Mouse (Mus musculus) gastrocnemius, adult 8-10 months (tissue): ENCODE measurements at regions not wholly inside any gene's neighbourhood (a gene's known extent, or its start where the extent isn't known, plus 50 kb on each side); places are given as distances from the start of the nearest gene placed in this dataset.

Source experiments
- DNase-seq, 2 experiments: peaks; one replicate each; pipeline ENCODE4 v3.0.0; 2022; ENCODE audit warnings: low spot score in 2 of 2

GRCm38 (mm10) chr15:68635633-68636032 lies 2134.9 kb upstream of the Lrrc6 start:
- DNase-seq = no peak

- no peak for DNase-seq
These were observed 2126.3 kb upstream of the Lrrc6 start for GRCm38 (mm10) chr15:68626976-68627375.

GRCm38 (mm10) chr15:68624831-68625230 lies 2124.1 kb upstream of the Lrrc6 start:
- DNase-seq = no peak

- DNase-seq = no peak
These were observed 2119.9 kb upstream of the Lrrc6 start for GRCm38 (mm10) chr15:68620417-68621214.

- DNase-seq = peak; percentile 33 to 58
These were observed 2105.5 kb upstream of the Lrrc6 start for GRCm38 (mm10) chr15:68606110-68606791.

- DNase-seq = no peak
These were observed 2104.8 kb upstream of the Lrrc6 start for GRCm38 (mm10) chr15:68605478-68605877.

- DNase-seq = no peak
These were observed 2081.5 kb upstream of the Lrrc6 start for GRCm38 (mm10) chr15:68582177-68582576.

GRCm38 (mm10) chr15:68579486-68579885 lies 2078.8 kb upstream of the Lrrc6 start:
- DNase-seq = no peak

GRCm38 (mm10) chr15:68560654-68561053 lies 2059.9 kb upstream of the Lrrc6 start:
- no peak for DNase-seq

GRCm38 (mm10) chr15:68556133-68556532 lies 2055.4 kb upstream of the Lrrc6 start:
- no peak for DNase-seq

GRCm38 (mm10) chr15:68536055-68536325 lies 2035.3 kb upstream of the Lrrc6 start:
- DNase-seq = no peak

- no peak for DNase-seq
These were observed 2034.8 kb upstream of the Lrrc6 start for GRCm38 (mm10) chr15:68535297-68536054.

GRCm38 (mm10) chr15:68520759-68521158 lies 2020.0 kb upstream of the Lrrc6 start:
- DNase-seq = no peak

GRCm38 (mm10) chr15:68512431-68512830 lies 2011.7 kb upstream of the Lrrc6 start:
- DNase-seq = no peak

GRCm38 (mm10) chr15:68508190-68508589 lies 2007.5 kb upstream of the Lrrc6 start:
- no peak for DNase-seq

- DNase-seq = no peak
These were observed 2005.4 kb upstream of the Lrrc6 start for GRCm38 (mm10) chr15:68506093-68506492.

- no peak for DNase-seq
These were observed 1995.7 kb upstream of the Lrrc6 start for GRCm38 (mm10) chr15:68496438-68496837.

GRCm38 (mm10) chr15:68484789-68485188 lies 1984.1 kb upstream of the Lrrc6 start:
- DNase-seq = no peak

GRCm38 (mm10) chr15:68477745-68478144 lies 1977.0 kb upstream of the Lrrc6 start:
- no peak for DNase-seq

- DNase-seq = no peak
These were observed 1971.2 kb upstream of the Lrrc6 start for GRCm38 (mm10) chr15:68471928-68472327.

- DNase-seq = no peak
These were observed 1962.1 kb upstream of the Lrrc6 start for GRCm38 (mm10) chr15:68462851-68463250.

- DNase-seq = no peak
These were observed 1956.5 kb upstream of the Lrrc6 start for GRCm38 (mm10) chr15:68457239-68457638.
